Mouse (Mus musculus): ENCODE measurements at regions not wholly inside any gene's neighbourhood (a gene's known extent, or its start where the extent isn't known, plus 50 kb on each side); places are given as distances from the start of the nearest gene placed in this dataset.

GRCm38 (mm10) chr13:70454592-70455390, 182.6 kb downstream of the Ice1 start:
- DNase-seq (ENCODE audit: low spot score in 2 of 2) = no peak

- DNase-seq (ENCODE audit: low spot score in 2 of 2) = no peak
Observed at GRCm38 (mm10) chr13:70458406-70458805, 179.0 kb downstream of the Ice1 start.

DNA sequence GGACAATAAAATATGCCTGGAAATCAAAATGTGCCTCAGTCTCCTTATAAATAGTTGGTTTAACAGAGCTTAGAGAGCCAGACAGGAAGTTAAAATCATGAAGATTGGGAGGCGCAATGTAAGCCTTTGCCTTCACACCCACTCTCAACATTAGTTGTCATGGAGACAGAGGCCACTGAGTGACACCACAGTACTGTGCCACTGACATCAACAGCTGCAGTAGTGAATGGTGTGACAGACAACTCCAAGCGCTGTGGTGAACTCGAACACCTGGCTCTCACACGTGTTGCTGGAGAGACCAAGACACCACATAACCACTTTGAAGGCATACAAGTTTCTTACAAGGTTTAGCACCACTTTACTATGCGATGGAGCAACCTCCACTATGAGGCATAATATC, 172.4 kb downstream of the Ice1 start:
- DNase-seq (ENCODE audit: low spot score in 2 of 2) = no peak

DNA sequence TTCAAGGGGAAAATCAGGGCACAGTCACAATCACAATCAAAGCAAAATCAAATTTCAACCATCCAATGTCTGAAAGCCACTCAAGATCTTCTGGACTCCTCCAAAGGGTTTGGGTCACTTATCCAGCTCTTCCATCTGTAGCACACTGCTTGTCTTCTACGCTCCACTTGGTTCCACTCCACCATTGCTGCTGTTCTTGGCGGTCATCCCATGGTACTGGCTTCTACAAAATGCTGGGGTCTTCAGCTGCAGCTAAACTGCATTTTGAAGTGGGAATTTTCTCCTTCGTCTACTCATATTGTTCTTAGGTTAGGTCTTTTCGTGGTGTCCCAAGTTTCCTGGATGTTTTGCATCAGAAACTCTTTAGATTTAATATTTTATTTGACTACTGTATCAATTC, 162.7 kb downstream of the Ice1 start:
- peak in 1 of 2 experiments; percentile 20 for DNase-seq (ENCODE audit: low spot score in 2 of 2)

DNA sequence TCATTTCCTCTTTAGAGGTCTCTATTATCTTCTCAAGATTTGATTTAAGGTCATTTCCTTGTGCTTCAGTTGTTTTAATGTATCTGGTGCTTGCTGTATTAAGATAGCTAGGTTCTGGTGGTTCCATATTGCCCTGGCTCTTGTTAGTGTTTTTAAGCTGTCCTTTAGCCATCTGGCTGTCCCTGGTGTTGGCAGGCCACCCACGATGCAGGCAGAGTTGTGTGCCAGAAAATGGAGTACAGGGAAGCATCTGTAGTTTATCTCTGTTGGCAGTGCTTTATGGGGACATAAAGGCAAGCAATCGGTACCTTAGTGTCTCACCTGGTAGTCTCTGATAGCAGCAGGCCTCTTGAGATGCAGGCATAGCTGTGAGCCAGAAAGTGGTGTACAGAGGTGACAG, 162.1 kb downstream of the Ice1 start:
- DNase-seq (ENCODE audit: low spot score in 2 of 2) = peak in 1 of 2 experiments; percentile 47

GRCm38 (mm10) chr13:70499302-70499701, 138.1 kb downstream of the Ice1 start:
- DNase-seq (ENCODE audit: low spot score in 2 of 2) = no peak

All from cerebellum, postnatal 4 days (tissue).